Mouse (Mus musculus) spleen, adult 2 months (tissue): ENCODE measurements around the gene S100a10.

Experiments
- CTCF ChIP-seq: fragments of 200-500 bp; IDR thresholded peaks from 2 replicates; pipeline ENCODE4 v1.5.1; 2011; ENCODE audit warnings: mild to moderate bottlenecking, inconsistent platforms; ENCODE audit not compliant: insufficient read depth, insufficient read length, insufficient replicate concordance; ENCODE audit errors: extremely low read depth
- POLR2A ChIP-seq: fragments of 200-500 bp; IDR thresholded peaks from 2 replicates; pipeline ENCODE4 v1.6.1; 2011; ENCODE audit warnings: low read depth, low read length, inconsistent platforms

- TF ChIP-seq CTCF (no peak), POLR2A (no peak)
These were observed 37.5 kb upstream of the S100a10 start for GRCm38 (mm10) chr3:93517343-93517742.
